Mouse (Mus musculus) adrenal gland, adult 8-10 months (tissue): ENCODE data around the gene Hc. TPM values are rescaled to one million over a fixed set of nuclear protein-coding genes. Genes with fewer than 3 reads are reported as not detected.

Experiments
- DNase-seq: peaks from one replicate; pipeline ENCODE4 v3.0.0; 2022
- total RNA-seq, 4 experiments: library from RNA; stranded (reverse); gene quantifications; 2 replicates each; pipeline ENCODE4 v1.2.4; 2022

The Hc gene
- total RNA-seq, 4 experiments from 2014 or later, result 0.32 to 0.38 (median 0.35) TPM; not detected in 1

DNA sequence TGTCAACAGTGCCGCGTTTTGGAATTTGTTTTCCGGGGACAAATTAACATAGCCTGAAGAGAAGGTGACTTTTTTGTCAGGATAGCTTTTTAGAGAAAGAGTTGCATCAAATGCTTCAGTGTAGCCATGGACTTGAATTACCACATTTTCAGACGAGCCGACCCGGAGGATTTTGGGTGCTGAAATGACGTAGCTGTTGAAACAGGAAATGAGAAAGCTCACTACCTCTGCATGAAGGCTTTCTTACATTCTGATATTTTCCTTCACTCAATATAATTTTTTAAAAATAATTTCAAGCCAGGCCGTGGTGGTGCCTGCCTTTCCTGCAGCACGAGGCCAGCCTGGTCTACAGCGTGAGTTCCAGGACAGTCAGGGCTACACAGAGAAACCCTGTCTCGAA lies 4.0 kb downstream of the Hc start:
- DNase-seq, result no peak

DNA sequence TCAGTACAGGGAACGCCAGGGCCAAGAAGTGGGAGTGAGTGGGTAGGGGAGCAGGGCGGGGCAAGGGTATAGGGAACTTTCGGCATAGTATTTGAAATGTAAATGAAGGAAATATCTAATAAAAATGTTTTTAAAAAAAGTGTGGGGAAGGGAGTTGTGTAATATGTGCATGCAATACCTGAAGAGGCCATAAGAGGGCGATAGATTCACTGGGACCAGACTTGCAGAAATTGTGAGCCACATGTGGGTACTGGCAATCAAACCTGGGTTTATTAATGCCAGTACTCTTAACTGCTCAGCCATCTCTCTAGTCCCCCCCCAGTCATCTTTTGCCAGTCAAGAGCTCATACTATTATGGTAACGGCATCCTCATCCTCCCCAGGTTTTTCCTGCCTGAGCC lies 12.4 kb downstream of the Hc start:
- no peak for DNase-seq

DNA sequence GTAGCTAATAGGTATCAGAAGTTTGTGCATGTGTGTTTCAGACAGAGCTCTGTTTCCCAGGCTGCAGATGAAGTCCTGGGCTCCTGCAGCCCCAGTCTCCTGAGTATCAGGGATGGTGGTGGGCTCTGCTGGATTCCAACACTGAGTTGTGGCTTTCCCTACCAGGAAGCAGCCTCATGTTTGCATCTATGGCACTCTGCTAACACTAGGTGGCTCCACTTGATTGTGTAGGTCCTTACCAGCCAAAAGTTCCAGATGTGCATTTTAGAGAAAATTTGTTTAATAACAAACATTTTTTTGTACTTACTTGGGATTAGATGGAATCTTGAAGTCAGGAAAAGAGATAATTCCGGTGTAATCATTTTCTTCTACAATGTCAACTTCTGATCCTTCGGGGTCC lies 16.3 kb downstream of the Hc start:
- no peak for DNase-seq

DNA sequence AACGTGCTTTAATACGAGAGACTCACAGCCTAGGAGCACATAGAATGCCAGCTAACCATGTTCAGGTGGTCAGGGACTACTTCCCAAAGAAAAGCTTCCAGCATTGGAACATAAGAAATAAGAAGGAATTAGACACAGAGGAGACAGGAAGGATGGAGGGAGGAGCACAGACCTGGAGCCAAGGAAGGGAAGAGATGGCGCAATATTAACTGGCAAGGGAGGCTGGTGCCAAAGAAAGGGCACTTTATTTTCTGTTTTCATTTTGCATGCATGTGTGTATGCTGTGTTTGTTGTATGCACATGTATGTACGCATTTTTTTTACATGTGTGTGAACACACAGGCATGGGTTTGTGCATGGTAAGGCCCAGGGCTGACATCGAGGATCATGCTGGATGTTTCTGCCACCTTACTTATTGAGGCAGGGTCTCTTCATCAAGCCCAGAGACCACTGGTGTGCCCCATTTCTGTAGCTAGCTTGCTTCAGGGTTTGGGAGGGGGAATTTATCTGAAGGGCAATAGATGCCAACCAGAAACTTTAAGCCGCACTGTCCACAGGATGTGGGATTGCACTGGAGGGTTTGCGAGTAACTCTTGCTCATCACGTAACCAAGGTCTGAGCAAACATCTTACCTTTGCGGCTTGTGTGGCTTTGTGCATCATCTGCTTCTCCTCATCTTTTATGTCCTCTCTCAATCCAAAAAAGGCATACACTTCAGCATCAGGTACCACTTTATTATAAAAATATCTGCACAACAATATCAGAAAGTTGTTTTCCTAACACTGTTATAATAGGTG lies 22.5 kb downstream of the Hc start:
- no peak for DNase-seq

DNA sequence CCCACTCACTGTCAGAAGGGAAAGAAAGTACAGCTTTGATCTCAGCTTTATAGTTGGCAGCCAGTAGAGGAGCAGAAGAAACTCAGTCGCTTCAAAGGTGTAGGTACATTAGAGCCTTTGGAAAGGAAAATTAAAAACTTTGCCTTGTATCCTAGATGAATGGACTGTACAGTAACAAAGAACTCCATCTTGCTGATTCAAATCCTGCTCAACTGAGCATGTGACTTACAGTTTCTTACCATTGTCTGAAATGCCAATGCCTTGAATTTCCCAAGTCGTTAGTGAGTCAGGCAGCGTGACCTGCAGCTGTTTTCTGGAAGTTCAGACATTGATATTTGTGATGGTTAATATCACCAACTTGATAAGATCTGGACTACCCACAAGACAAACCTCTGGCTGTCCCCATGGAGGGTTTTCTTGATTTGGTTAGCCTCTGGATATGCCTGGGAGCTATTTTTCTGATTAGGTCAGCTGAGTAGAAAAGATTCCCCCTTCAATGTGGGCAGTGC lies 36.5 kb downstream of the Hc start:
- DNase-seq, result no peak

DNA sequence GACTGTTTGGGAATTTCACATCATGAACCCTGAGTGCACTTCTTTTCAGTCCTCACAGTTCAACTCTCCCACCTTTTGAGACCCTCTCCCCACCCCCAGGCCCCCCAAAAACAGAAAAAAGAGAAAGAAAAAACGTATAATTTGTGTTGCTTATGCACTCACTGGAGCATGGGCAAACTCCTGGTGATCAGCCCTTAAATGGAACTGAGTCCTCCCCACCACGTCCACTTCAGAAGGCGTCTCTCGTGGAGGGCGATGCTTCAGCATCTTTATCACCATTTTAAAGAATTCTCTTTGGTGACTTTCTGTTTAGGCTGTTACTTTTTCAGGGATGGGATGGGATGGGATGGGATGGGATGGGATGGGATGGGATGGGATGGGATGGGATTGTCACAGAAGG lies 39.4 kb downstream of the Hc start:
- DNase-seq, result no peak

DNA sequence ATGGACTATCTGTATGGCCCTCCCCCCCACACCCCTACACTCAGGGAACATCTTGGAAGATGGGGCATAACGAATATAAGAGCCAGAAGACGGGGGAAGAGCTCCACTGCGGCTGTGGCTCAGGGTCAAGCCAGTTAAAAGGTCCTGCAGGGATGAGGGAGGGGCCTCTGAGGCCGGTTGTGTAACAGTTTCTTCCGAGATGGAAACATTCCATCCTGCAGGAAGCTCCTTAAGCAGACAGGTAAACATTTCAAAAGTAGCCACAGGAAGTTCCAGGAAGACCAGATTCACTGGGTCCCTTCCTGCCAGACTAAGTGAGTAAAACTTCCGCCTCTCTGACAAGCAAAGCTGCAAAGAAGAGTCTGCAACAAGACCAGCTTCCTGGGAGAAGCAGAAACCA lies 45.4 kb downstream of the Hc start:
- no peak for DNase-seq

DNA sequence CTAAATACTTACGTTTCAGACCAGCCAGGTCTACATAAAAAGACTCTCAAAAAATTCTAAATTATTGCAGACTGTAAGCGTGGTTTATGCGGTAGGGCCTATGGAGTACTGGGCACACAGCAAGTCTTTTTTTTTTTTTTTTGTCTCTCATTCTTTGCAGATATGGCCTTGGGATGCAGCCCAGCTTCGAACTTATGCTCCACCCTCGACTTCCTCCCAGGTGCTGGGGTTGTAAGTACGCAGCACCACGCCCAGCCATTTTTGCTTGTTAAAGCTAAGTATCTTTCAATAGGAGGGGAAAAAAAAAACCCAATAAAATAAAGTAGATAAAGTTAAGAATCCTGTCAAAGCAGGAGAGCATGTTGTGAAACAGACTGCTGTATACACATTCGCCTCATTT lies 49.6 kb downstream of the Hc start:
- DNase-seq, result no peak

DNA sequence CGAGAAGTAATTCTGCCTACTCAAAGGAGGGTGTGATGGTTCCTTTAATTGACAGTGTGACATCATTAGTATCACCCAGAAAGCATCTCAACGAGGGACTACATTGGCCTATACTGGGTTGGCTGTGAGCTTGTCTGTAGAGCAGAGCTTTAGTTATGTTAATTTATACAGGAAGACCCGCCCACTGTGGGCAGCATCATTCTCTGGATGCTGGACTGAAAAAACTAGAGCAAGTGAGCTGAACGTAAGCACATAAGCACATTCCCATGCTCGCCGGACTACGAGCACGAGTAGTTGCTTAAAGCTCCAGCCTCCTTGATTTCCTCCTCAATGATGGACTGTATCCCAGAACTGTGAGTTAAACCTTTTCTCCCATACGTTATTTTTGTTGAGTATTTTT lies 62.3 kb downstream of the Hc start:
- no peak for DNase-seq

DNA sequence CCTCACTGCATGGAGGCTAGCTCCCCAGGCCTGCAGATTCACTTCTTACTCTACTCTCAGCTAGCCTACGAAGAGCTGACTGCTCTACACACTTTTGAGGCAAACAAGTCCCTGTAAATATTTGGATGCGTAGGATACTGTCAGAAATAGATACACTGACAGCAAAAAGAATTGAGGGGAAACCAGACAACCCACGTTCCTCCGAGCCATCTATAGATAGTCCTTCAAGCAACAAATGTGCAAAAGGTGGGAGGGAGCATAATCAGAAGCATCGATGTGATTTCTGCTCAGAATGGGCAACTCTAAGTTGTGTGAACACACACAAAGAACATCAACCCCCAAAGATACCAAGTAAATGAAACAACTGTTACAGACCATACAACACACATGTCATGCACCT lies 64.7 kb downstream of the Hc start:
- no peak for DNase-seq

DNA sequence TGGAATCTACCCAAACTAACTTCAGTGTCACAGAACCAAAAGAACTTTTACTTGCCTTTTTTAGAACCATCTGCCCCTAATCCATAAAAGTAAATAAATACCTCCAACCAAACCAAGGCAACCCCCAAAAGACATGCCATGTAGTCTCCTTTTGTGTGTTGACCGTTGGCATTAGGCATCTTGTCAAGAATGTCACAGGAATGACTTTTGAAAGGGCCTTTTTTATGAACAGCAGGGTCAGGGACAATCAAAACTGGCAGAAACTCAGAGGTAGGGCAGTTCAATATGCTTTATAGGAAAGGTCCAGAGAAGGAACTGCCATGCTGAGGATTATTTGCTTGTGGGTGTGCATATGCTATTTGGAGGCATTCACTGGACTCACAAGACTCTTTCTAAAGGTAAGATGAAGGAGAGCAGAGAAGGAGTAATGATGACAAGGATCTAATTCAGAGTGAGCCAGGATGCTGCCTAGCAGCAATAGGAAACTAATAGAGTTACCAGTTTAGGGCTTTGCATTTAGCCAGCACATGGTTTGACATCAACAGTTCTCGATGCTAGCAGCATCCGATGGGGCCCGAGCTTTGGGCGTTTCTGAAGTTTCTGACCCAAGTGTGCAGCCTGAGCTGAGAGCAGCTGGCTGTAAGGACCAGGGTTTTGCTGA lies 67.4 kb downstream of the Hc start:
- no peak for DNase-seq

DNA sequence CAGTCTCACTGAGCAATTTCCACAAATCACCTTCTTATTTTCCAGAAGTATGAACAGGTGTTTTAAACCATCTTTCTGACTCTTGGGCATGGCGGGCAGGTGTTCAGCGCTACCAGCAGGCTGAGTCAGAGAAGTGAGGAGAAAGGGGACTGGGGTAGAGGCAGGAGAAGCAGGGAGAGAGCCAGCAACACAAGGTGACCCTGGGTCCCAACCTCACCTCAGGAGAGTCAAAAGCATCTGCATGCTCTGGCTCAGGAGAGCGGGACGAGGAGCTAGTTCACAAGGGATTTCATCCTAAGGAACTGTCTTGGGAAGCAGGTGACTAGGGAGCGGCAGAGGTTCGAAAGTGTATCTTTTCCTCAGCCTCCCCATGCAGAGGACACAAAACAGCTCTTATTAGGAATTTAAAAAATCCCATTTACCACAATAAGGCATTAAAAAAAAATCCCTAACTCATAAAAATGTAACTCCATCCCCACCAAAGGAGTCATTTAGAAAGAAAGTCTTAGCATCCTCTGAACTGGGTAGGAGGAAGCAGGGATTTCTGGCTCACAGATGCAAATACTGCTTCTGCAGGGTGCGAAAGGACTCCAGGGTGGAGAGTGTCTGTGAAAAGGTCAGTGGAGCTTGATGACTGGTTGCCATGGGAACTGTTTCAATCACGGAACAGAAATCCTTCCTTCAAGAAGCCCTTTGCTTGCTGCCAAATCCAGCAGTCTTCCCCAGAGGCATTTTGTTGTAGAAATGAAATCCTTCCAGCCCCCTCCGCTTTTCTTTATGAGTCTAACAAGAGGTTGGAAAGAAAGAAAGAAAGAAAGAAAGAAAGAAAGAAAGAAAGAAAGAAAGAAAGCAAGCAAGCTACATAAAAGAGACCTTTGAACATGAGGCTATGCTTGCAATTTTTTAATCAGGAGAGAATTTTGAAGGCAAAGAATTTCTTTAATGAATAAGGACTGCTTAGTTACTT lies 68.2 kb downstream of the Hc start:
- DNase-seq, result no peak

DNA sequence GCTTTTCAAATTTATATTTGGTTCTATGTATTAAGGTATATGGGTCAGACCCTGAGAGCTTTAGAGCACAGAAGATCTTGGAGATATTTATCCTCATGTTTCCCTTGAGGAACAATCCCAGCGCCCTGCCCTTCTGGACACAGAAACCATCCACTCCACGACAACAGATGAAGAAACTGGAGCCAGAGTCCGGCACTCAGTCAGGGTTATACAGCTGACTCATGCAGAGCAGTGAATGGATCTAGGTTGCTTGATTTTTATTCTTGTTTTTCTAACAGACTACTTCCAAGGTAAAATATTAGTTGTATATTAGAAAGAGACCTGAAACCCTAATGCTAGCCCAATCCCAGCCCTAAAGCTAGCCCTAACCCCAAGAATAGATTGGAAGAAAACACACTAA lies 69.3 kb downstream of the Hc start:
- DNase-seq, result no peak

DNA sequence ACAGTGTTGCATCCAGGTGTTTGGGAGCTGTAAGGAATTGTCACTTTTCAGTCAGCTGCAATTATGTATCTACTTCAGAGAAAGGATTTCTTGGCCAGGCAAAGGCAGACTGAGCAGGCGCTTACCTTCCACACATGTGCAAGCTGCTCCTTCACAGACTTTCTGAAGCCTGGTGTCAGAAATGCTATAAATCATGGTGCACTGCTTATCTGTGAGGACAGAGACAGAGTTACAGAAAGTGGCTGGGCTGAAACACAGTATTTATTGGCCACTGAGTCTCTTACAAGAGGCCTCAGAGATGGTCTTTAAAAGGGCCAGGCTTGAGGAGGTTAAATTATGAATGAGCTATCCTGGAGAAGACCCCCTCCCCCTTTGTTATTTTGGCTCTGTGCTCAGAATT lies 71.5 kb downstream of the Hc start:
- DNase-seq, result no peak

DNA sequence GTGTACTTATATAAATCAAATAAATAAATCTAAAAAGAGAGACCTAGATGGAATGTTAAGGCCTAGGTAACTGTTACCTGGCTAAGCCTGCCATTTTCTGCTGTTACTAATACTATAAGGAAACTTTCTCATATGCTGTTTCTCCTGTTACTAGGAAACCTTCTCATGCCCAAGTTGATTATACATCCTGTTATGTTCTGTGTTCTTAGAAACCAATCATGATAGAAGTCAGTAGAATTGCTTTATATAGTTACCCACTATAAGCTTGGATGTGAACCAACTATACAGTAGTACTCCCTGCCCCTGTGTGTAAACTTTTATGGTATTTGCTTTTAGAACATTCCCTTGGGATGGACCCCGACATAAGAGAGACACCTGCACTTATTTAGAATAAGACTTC lies 73.6 kb downstream of the Hc start:
- DNase-seq, result no peak

DNA sequence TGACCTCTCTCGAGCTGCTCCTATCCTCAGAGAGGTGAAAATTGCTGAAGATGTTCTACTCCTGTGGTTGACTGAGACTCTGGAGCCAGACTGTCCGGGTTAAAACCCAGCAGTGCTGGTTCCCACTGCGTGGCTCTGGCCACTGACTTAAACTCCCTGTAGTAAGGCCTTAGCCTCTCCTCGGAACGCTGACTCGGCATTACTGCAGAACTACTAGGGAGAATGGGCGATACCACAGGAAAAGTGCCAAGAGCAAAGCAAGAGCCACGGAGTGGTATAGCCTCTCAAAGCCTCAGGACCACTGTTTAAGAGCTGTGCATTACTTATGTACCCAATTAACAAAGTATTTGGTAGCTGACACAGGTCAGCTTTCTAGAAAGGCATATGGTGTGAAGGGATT lies 76.4 kb downstream of the Hc start:
- DNase-seq, result no peak

DNA sequence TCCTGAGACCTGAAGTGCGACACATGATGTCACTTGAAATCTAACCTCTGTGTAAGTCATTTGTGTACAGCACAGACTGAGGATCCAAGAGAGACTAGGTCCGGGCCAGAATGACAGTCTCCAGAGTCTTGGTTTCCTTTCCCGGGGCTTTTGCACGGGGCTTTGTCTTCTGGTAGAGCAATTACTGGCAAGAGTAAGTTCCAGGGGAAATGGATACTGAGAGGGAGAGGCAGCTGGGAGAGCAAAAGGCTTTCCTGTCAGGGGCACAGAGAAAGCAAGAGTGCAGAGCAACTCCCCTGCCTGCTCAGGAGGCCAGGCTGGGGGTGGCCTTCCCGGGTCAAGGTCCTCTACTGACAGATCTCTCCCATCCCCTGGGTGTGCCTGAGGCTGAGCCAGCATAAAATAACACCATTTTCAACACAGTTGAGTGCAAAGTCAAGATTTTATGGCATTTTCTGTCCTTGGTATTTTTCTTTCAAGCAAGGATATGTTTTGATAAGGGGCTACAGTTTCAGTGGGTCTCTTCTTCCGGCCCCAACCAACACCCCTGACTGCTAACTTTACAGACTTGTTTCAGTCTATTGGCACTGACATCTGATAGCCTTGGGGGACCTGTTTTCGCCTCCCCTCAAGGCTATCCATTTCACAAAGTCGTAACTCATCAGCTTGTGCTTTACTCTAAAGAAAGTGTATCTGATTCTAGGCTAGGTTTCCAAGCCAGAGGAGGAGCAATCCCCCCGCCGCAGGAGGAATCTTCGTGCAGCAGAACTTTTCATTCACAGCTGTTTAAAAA lies 78.1 kb downstream of the Hc start:
- DNase-seq, result no peak

DNA sequence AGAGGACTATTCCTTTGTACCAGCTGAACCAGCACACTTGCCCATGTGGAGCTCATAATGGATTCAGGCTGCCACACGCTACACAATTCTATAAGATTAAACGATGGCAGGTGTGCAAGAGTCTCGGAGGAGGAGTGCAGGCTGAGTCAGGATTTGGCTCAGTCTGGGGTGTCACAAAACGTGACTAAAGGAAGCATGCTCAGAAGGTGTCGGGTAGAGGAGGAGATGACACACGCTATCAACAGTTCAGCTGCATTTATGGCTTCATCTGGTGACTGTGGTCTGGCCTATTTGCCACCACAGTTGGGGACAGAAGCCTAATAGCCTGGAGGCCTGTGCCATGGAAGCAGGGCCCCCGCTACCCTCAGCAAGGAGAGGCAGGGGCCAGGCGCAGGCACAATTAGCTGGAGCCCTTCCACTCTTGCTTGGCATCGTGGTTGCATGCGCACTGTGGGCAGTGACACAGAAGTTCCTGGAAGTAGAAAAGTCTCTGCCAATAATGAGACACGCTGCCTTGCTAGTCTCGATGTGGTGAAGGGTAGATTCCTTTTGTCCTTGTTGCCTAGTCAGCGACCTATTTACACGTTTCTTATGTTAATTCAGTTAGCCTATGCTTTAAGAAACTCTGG lies 79.0 kb downstream of the Hc start:
- no peak for DNase-seq

DNA sequence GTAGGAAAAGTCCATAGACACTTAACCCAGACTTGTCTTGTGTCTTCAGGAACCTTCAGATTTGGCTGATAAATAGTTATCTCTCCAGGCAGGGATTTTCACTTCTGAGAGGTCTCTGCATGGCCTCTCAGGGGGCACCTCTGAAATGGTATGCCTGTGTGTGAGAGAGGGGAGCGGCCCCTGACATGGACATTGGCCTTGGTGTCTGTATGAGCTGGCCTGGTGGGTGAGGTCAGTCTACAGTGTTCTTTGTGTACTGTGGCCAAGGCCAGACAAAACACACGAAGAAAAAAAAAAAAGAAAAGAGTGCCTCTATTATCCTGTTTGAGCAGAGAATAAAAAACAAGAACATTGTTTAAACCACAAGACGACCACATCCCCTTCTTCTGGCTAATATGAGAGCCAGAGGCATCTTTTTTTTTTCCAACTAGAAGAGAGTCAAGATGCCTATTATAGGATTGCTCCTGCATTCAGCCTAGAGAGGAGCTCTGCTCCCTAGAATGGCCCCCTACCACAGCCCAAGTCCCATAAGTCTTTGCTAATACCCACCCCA lies 81.7 kb downstream of the Hc start:
- no peak for DNase-seq

DNA sequence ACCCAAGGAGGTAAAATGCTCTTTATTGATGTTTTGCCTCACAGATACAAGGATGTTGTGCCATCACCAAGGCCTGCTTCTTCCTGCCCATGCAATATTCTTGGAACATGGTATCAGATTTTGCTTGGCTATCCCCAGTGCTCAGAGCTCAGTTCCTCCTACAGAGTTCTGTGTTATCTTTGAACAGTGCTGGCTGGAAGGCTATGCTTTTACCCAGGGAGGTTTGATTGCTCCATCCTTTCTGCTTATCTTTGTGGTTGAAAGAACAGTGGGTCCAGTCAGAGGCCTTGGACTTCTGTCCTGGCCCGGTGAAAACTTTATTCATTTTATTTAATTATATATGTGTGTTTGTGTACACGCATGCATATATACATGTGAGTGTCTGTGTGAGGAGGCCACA lies 83.0 kb downstream of the Hc start:
- DNase-seq, result no peak

DNA sequence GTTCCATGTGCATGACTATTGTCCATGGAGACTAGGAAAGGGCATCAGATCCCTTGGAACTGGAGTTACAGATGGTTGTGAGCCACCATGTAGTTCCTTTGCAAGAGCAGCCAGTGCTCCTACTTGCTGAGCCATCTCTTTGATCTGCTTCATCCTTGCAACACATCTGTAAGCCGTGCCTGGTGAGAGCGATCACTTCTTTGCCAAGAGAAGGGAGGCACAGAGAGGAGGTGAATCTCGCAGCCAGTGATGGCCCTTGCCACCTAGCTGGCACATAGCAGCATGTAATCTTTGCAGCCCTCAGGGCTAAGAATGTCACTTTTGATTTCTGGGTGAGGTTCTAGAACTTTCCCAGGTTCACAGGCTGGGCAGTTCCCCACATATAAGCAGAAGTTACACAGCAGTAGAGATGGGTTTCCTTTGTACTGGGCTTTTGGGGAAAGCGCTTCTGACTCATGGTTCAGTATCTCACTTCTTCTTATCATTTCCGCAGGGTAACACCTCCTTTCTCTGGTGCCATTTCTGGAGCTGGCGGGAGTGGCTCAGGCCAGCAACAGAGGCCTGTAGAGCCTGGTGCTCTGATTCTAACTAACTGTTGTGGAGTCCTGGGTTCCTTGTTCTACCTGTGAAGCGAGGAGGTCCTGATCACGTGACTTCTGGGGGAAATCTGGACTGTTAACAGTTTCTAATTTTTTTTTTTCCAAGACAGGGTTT lies 84.1 kb downstream of the Hc start:
- DNase-seq, result no peak
